Mouse (Mus musculus) embryonic facial prominence, embryonic 14.5 days (tissue): ENCODE measurements around the gene D17H6S53E. TPM values are rescaled to one million over a fixed set of nuclear protein-coding genes. Genes with fewer than 3 reads are reported as not detected.

Experiments
- ATAC-seq: fragments of 200-750 bp; cut with Nextera tagmentation; 2 replicates; pipeline ENCODE4 v1.8.0; 2017; ENCODE audit warnings: low read depth, moderate number of reproducible peaks, moderate TSS enrichment
- DNase-seq: peaks from one replicate; pipeline ENCODE4 v3.0.0-alpha.2; 2015; ENCODE audit warnings: low spot score
- H3K27ac ChIP-seq: fragments of 300-500 bp; sonication (generic); replicated peaks from 2 replicates; pipeline ENCODE4 v1.5.1; 2014; ENCODE audit warnings: low read depth, mild to moderate bottlenecking, low read length, moderate library complexity
- H3K27me3 ChIP-seq: fragments of 300-500 bp; sonication (generic); replicated peaks from 2 replicates; pipeline ENCODE4 v1.6.1; 2014; ENCODE audit warnings: low read length; ENCODE audit not compliant: control insufficient read depth, insufficient read depth
- H3K36me3 ChIP-seq: fragments of 300-500 bp; sonication (generic); 2 replicates; pipeline ENCODE4 v1.6.1; 2014; ENCODE audit warnings: low read length, mixed read lengths; ENCODE audit not compliant: control insufficient read depth, insufficient read depth
- H3K4me1 ChIP-seq: fragments of 300-500 bp; sonication (generic); 2 replicates; pipeline ENCODE4 v1.6.1; 2014; ENCODE audit warnings: antibody characterized with exemption, low read length; ENCODE audit not compliant: control insufficient read depth, insufficient read depth
- H3K4me2 ChIP-seq: fragments of 300-500 bp; sonication (generic); 2 replicates; pipeline ENCODE4 v1.6.1; 2014; ENCODE audit warnings: low read depth, mild to moderate bottlenecking, low read length, moderate library complexity, mixed read lengths
- H3K4me3 ChIP-seq: fragments of 300-500 bp; sonication (generic); 2 replicates; pipeline ENCODE4 v1.5.1; 2014; ENCODE audit warnings: low read depth, mild to moderate bottlenecking, low read length
- H3K9ac ChIP-seq: fragments of 300-500 bp; sonication (generic); 2 replicates; pipeline ENCODE4 v1.6.1; 2014; ENCODE audit warnings: low read depth, mild to moderate bottlenecking, low read length, moderate library complexity, mixed read lengths
- H3K9me3 ChIP-seq: fragments of 300-500 bp; sonication (generic); 2 replicates; pipeline ENCODE4 v1.6.1; 2016; ENCODE audit warnings: low read length; ENCODE audit not compliant: control insufficient read depth
- WGBS: fragments of 180-500 bp; shearing (Covaris S2); extraction: QIAGEN DNeasy Blood & Tissue Kit; methylation state at CpG from one replicate; pipeline ENCODE4 v1.1.7; 2014; 5-methylcytosine and 5-hydroxymethylcytosine counted together
- polyA plus RNA-seq: library from polyadenylated mRNA; unstranded; fragments of >200 nt; fragmentation: Nextera tagmentation; extraction: Ambion mirVana; gene quantifications from 2 replicates; pipeline ENCODE4 v1.2.1, GENCODE M21; 2014

Gene D17H6S53E
- polyA plus RNA-seq, 1 experiment from 2014 or later, result 5.6 TPM

GRCm38 (mm10) chr17:35083929-35084497 is 42.2 kb upstream of the D17H6S53E start:
- Histone ChIP-seq H3K4me1 (no peaks in the 10 kb centered on the region), H3K4me3 (no peak overlapping the region), H3K36me3 (no peaks in the 10 kb centered on the region), H3K9ac (no peak overlapping the region), H3K9me3 (no peaks in the 10 kb centered on the region), H3K27ac (no peak overlapping the region), H3K4me2 (no peak overlapping the region), H3K27me3 (no peaks in the 10 kb centered on the region)
- ATAC-seq (no peak), DNase-seq (no peak)
- WGBS, result 77% methylated on average over 3 of the region's 3 CpGs

DNA sequence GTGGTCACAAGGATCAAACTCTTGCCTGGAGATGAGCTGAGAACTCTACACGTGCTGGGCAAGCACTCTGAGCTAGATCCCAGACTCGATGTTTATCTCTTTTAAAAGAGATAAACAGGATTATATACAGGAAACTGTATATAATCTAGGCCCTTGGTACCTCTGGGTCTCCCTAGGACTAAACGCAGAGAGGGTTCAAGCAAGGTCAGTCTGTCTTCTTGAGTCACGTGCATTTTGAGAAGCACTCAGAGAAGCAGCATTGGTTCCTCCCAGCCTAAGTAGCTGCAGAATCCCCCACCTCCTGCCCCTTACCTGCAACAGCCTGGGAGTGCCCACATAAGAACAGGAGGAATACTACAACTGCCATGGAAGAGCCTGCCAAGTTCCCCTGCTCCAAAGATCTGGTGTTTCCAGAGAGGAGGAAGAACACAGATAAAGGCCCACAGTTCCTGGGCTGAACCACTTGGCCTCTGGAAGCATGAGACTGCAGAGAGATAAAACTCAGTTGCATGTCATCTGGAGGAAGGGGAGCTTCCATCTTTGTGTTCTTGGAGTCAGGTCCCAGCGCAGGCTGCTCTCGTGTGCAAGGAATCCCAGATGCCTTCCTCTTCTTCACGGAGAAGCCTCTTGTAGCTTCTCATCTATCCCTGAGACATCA is 40.8 kb upstream of the D17H6S53E start, which contains the start of gene Ly6g6f:
TSS of gene Ly6g6f (minus strand) at position 403 of the 658 bp plus-strand sequence.
- Histone ChIP-seq H3K36me3 (no peaks in the 10 kb centered on the region), H3K9me3 (no peaks in the 10 kb centered on the region), H3K9ac (0 out of 2 replicates have a peak within 1 kb of the TSS, but pooled peaks have one; percentile 30), H3K27me3 (no peaks in the 10 kb centered on the region), H3K4me3 (no peak within 1 kb of the TSS), H3K4me1 (peaks cover 4% of the 10 kb centered on the region), H3K4me2 (no peak within 1 kb of the TSS), H3K27ac (no peak within 1 kb of the TSS)
- DNase-seq (no peak), ATAC-seq (no peak)
- WGBS, result 79% methylated on average over 7 of the region's 7 CpGs

DNA sequence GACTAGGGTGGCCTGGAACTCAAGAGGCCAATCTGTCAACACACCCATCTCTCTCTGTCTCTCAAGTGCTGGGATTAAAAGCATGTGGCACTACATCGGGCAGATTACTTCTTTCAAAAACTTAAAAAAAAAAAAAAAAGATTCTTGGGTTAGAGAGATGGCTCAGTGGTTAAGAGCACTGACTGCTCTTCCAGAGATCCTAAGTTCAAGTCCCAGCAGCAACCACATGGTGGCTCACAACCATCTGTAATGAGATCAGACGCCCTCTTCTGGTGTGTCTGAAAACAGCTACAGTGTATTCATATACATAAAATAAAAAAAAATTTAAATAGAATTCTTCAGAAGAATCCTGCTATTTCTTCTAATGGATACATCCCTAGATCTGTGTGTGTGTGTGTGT is 38.0 kb upstream of the D17H6S53E start:
- peaks cover 6% of the 10 kb centered on the region for H3K4me1 ChIP-seq
- 30% methylated on average over 2 of the region's 2 CpGs for WGBS
- H3K27me3 ChIP-seq, result no peaks in the 10 kb centered on the region
- no peak overlapping the region for H3K4me3 ChIP-seq
- H3K4me2 ChIP-seq, result no peak overlapping the region
- no peaks in the 10 kb centered on the region for H3K9me3 ChIP-seq
- no peak overlapping the region for H3K27ac ChIP-seq
- peaks cover 25% of the 10 kb centered on the region for H3K36me3 ChIP-seq
- DNase-seq (no peak), ATAC-seq (no peak)
- no peak overlapping the region for H3K9ac ChIP-seq

DNA sequence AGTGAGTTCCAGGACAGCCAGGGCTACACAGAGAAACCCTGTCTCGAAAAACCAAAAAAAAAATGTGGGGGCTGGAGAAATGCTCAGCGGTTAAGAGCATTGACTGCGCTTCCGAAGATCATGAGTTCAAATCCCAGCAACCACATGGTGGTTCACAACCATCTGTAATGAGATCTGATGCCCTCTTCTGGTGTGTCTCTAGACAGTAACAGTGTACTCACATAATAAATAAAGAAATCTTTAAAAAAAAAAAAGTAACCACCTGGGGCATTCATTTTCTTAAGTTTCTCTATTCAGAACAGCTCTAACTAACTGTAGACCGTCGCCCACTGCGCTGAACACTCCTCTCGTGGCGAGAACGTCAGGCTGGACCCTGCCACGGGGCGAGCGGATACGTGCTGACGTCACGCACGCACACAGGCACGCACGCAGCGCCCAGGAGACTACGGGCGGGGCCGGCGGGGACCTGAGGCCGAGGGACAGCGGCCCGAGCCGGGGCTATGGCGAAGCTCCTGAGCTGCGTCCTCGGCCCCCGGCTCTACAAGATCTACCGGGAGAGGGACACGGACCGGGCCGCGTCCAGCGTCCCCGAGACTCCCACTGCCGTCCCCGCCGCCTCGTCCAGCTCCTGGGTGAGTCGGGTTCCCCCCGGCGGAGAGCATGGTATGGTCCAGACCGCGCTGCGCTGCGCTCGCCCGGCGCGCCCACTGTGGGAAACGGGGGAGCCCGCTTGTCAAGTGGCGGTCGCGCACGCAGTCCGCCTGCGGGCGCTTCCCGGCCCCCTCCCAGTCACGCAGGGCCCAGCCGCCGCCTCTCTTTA is 37.1 kb upstream of the D17H6S53E start, which contains the start of gene Abhd16a:
TSS of gene Abhd16a (plus strand) at position 439 of the 820 bp plus-strand sequence.
- H3K4me3 ChIP-seq, result peak within 1 kb of the TSS; percentile 58
- no peaks in the 10 kb centered on the region for H3K27me3 ChIP-seq
- no peaks in the 10 kb centered on the region for H3K9me3 ChIP-seq
- ATAC-seq (peak; percentile 97), DNase-seq (peak; percentile 97)
- H3K9ac ChIP-seq, result peak within 1 kb of the TSS; percentile 85
- H3K4me2 ChIP-seq, result peak within 1 kb of the TSS; percentile 59
- H3K36me3 ChIP-seq, result peaks cover 34% of the 10 kb centered on the region
- WGBS, result 3% methylated on average over 36 of the region's 67 CpGs
- H3K4me1 ChIP-seq, result peaks cover 6% of the 10 kb centered on the region
- peak within 1 kb of the TSS; percentile 96 for H3K27ac ChIP-seq

DNA sequence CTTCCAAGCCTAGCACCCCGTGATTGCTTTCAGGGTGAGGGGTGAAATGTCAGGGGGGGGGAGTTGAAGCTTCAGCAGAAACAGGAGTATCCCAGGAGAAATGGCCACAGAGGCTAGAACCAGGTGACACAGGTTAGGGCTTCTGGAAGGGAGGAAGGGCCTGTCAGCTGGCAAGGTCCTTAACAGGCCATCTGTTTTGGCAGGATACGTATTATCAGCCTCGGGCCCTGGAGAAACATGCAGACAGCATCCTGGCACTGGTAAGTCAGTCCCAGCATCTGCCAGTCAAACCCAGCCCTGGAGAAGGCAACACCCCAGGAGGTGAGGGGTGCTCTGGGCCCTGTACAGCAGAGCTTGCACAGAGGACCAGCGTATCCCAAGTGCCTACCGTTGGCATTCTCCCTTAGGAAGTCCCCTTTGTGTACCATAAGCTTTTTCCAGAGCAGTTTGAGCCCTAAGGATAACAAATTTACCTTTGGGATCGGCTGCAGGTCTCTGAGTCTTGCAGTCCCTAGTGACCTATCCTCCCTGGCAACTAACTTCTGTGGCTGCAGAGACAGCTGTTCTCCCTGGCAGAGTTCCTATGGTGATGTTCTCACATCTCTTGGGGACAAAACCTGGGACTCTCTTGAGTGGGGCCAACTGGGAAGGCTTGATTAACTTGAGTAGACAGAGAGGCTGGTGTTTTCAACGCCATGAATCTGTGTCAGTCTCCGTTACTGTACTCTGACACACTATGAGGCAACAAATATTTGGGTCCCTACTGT is 35.8 kb upstream of the D17H6S53E start:
- WGBS, result 64% methylated on average over 8 of the region's 8 CpGs
- Histone ChIP-seq H3K36me3 (peaks cover 46% of the 10 kb centered on the region), H3K4me3 (peak overlapping the region; percentile 58), H3K4me1 (peaks cover 6% of the 10 kb centered on the region), H3K27me3 (no peaks in the 10 kb centered on the region), H3K9ac (peak overlapping the region; percentile 85), H3K9me3 (no peaks in the 10 kb centered on the region), H3K4me2 (peak overlapping the region; percentile 59), H3K27ac (no peak overlapping the region)
- no peak for ATAC-seq
- DNase-seq, result peak; percentile 55

DNA sequence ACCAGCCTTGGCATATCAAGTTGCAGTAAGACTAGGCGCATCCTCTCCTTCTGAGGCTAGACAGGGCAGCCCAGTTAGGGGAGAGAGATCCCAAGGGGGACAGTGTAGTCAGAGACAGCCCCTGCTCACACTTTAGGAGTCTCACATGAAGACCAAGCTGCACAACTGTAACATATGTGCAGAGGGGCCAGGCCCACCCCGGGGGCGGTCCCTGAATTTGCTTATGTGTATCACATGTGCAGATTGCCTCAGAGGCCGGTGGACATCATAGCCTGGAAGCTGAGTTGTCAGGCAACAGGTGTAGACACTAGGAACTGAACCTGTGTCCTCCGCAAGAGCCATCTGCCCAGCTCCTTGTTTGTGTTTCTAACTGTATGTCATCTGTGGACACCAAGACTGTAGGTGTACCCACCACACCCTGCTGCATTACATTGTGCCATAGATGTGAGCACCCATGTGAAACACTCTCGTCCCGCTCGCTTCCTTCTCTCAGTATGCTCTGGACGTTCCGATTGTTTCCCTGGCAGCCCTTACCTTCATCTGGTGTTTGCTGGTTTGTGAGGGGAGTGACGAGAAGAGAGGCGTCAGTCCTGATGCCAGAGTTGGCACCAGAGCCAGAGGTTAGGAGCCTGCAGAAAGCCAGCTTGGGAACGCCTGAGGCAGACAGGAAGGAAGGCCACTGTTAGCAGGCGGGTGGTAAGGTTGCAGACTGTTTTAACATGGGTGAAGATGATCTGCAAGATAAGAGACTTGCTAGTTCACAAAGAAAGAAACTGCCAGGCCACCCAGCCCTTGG is 33.6 kb upstream of the D17H6S53E start:
- Histone ChIP-seq H3K9ac (no peak overlapping the region), H3K9me3 (no peaks in the 10 kb centered on the region), H3K4me3 (no peak overlapping the region), H3K27ac (no peak overlapping the region), H3K36me3 (peaks cover 68% of the 10 kb centered on the region), H3K27me3 (no peaks in the 10 kb centered on the region), H3K4me1 (peaks cover 6% of the 10 kb centered on the region), H3K4me2 (no peak overlapping the region)
- 84% methylated on average over 14 of the region's 14 CpGs for WGBS
- ATAC-seq, result no peak
- no peak for DNase-seq

DNA sequence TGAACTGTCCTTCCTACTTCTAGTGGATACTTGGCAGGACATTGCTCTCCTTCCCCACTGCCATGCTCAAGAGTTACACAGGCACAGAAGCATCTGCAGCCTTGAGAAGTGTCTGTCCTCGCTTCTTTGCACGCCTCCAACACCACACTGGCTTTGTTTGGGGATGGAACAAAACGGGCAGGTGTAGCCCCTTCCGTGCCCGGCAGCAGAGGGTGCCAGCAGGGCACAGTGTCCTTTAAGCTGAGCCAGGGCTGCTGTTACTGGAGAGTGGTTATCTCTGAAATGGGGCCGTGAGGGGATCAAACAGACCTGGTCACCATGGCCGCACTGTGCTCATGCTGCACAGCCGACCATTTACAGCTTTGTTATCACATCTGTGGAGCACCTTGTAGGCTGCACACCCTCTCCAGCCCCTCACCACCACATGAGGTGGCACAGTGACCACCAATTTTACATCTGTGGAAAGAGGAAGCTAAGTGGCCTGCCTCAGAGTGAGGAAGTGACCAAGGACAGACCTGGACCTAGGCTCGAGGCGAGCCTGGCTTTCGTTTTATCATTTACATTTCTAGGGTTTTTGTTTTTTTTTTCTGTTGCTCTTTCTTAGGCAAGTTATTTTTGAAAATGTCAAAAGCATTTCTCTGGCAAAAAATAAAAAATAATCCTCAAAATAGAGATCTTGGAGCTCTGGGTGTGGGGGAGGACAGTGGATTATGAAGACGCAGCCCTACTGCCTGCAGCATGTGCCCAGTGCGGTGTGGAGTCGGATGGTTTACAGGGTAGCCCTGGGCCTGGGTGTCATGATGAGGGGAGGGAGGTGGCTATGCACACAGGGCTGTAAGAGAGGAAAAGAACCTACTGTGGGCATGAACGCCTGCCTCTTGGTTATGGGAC is 31.5 kb upstream of the D17H6S53E start:
- H3K4me2 ChIP-seq, result no peak overlapping the region
- no peaks in the 10 kb centered on the region for H3K27me3 ChIP-seq
- H3K9me3 ChIP-seq, result no peaks in the 10 kb centered on the region
- no peak for ATAC-seq
- DNase-seq, result no peak
- H3K27ac ChIP-seq, result no peak overlapping the region
- no peak overlapping the region for H3K4me3 ChIP-seq
- no peak overlapping the region for H3K9ac ChIP-seq
- peaks cover 88% of the 10 kb centered on the region for H3K36me3 ChIP-seq
- peaks cover 6% of the 10 kb centered on the region for H3K4me1 ChIP-seq
- WGBS, result 93% methylated on average over 15 of the region's 15 CpGs
